Mouse (Mus musculus) stomach, postnatal 0 days (tissue): Measurements from ENCODE around the gene Kank1.

Experiments
- CTCF ChIP-seq: IDR thresholded peaks from 2 replicates; pipeline ENCODE4 v1.5.1; 2016; ENCODE audit warnings: antibody characterized with exemption, low read depth, mild to moderate bottlenecking, moderate library complexity
- EP300 ChIP-seq: optimal IDR thresholded peaks from 2 replicates; pipeline ENCODE3; 2016; ENCODE audit warnings: antibody characterized with exemption

DNA sequence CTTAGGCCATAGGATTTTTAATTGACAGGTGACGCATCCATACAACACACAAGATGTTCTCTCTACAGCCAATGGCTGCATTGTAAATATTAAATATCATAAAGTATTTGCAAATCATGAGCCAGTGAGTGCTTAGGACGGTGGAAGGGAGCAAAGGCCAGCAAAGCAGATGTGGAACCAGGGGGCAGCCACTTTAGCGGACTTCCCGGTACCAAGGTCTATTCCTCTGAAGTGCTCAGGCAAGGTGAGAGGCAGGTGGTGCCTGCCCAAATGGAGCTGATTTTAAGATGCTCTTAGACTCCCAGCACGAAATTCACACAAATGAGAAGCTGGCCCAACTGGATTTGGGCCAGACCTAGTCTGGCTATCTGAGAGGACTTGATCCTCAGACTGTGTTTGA is 216.4 kb downstream of the Kank1 start:
- no peak for TF ChIP-seq CTCF
- TF ChIP-seq EP300 = no peak
